In the genomic region with DNA sequence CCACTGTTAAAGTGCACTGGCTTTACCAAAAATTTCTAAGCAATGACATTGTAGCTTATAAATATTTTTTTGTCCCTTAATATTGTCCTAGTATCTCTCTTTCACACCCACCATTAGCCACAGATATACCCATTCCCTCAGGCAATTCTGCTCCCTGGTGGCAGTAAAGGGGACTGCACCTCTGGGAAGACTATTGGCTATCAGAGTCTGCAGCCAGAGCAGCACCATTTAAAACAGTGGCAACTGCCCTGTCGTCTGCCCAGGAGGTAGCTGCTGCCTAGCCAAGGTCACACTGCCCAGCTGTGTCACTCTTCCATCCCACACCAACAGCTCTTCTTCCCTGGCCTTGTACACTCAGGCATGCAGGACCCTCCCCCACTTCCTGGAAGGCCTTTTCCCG, we compare ENCODE assay signal across 8 mouse cellular contexts. TPM values are rescaled to one million over a fixed set of nuclear protein-coding genes. Genes with fewer than 3 reads are reported as not detected.
DNase-seq lines count a peak whose midpoint lies in the region; TF ChIP-seq lines count a peak whose summit lies in the region.

No protein-coding gene starts in this region.

- 54% methylated on average over 2 of the region's 2 CpGs for WGBS in lung, adult 2 months

- TF ChIP-seq POLR2A in lung, adult 2 months (IDR thresholded peaks at IDR 0.05; ENCODE audit: borderline replicate concordance, extremely low read depth, low read depth, low read length): no peak

- peak; percentile 77 for TF ChIP-seq CTCF in lung, adult 2 months (IDR thresholded peaks at IDR 0.05; ENCODE audit: insufficient read depth, low read length)

- no peak overlapping the region for H3K4me3 ChIP-seq in lung, adult 2 months (replicated peaks; ENCODE audit: extremely low read depth, low read depth, low read length)

- DNase-seq in 416B (ENCODE audit: low read depth) (peak; percentile 80), ES-CJ7 (ENCODE audit: low read depth, low spot score) (peak; percentile 63)
- DNase-seq in cerebellum, postnatal 10 days: peak; percentile 85 to 90
- DNase-seq in heart, adult 18-20 months: peak; percentile 74 to 92
- peak; percentile 40 for DNase-seq in kidney, adult 11 months
- peak; percentile 73 for DNase-seq in lung, adult 2 months
- DNase-seq in retina, postnatal 1 day: peak; percentile 68
- DNase-seq in urinary bladder, postnatal 36 days (ENCODE audit: low spot score in 2 of 2): peak; percentile 58 to 69

- no peaks in the 10 kb centered on the region for H3K4me1 ChIP-seq in lung, adult 2 months (ENCODE audit: control insufficient read depth, insufficient read depth, low read length)

RNA-seq across cellular contexts. Expression of a gene that starts 8.1 kb away (rescaled TPM):
- total RNA-seq in heart, adult 18-20 months (2021): under 1 TPM in 1 of 2 experiments, not detected in 1; 0.10 TPM
- polyA plus RNA-seq in lung, adult 2 months (2012; rRNA removed): 0.42 and 0.62 TPM in 2 replicates

RNA-seq across cellular contexts. Expression of a gene that starts 17.3 kb away (rescaled TPM):
- 10 to 100 TPM; 13.1 to 14.9 TPM for total RNA-seq in heart, adult 18-20 months (2021)
- polyA plus RNA-seq in lung, adult 2 months (2012; rRNA removed): 83.1 and 85.1 TPM in 2 replicates

RNA-seq across cellular contexts. Expression of a gene that starts 19.8 kb away (rescaled TPM):
- total RNA-seq in heart, adult 18-20 months (2021): 10 to 100 TPM; 33.8 to 36.4 TPM
- polyA plus RNA-seq in lung, adult 2 months (2012; rRNA removed): 26.7 and 28.2 TPM in 2 replicates

RNA-seq across cellular contexts. Expression of a gene that starts 33.8 kb away (rescaled TPM):
- total RNA-seq in heart, adult 18-20 months (2021): 100 to 1,000 TPM; 410 to 413 TPM
- polyA plus RNA-seq in lung, adult 2 months (2012; rRNA removed): 575 and 614 TPM in 2 replicates
